Mouse (Mus musculus) forebrain, embryonic 16.5 days (tissue): Measurements from ENCODE around the gene Lypla2. TPM values are rescaled to one million over a fixed set of nuclear protein-coding genes. Genes with fewer than 3 reads are reported as not detected.

ENCODE experiments used
- ATAC-seq: fragments of 200-750 bp; cut with Nextera tagmentation; 2 replicates; pipeline ENCODE4 v1.8.0; 2017; ENCODE audit warnings: mild to moderate bottlenecking, moderate library complexity
- H3K27ac ChIP-seq: fragments of 300-500 bp; sonication (generic); 2 replicates; pipeline ENCODE4 v1.5.1; 2014; ENCODE audit warnings: low read length, control low read depth
- H3K27me3 ChIP-seq: fragments of 300-500 bp; sonication (generic); replicated peaks from 2 replicates; pipeline ENCODE4 v1.6.1; 2014; ENCODE audit warnings: low read length; ENCODE audit not compliant: control insufficient read depth, insufficient read depth
- H3K36me3 ChIP-seq: fragments of 300-500 bp; sonication (generic); 2 replicates; pipeline ENCODE4 v1.6.1; 2014; ENCODE audit not compliant: control insufficient read depth, insufficient read depth
- H3K4me1 ChIP-seq: fragments of 300-500 bp; sonication (generic); replicated peaks from 2 replicates; pipeline ENCODE4 v1.6.1; 2014; ENCODE audit warnings: low read length; ENCODE audit not compliant: control insufficient read depth, insufficient read depth
- H3K4me2 ChIP-seq: fragments of 300-500 bp; sonication (generic); 2 replicates; pipeline ENCODE4 v1.6.1; 2014; ENCODE audit warnings: mild to moderate bottlenecking, low read length, control low read depth
- H3K4me3 ChIP-seq: fragments of 300-500 bp; sonication (generic); replicated peaks from 2 replicates; pipeline ENCODE4 v1.5.1; 2014; ENCODE audit warnings: mild to moderate bottlenecking, low read length, control low read depth
- H3K9ac ChIP-seq: fragments of 300-500 bp; sonication (generic); replicated peaks from 2 replicates; pipeline ENCODE4 v1.6.1; 2014; ENCODE audit warnings: low read depth, low read length, control low read depth
- H3K9me3 ChIP-seq: fragments of 300-500 bp; sonication (generic); 2 replicates; pipeline ENCODE4 v1.6.1; 2016; ENCODE audit warnings: low read length; ENCODE audit not compliant: control insufficient read depth
- WGBS: fragments of 180-500 bp; shearing (Covaris S2); extraction: QIAGEN DNeasy Blood & Tissue Kit; methylation state at CpG from one replicate; pipeline ENCODE4 v1.1.7; 2014; 5-methylcytosine and 5-hydroxymethylcytosine counted together
- polyA plus RNA-seq: library from polyadenylated mRNA; unstranded; fragments of >200 nt; fragmentation: Nextera tagmentation; extraction: Ambion mirVana; gene quantifications from 2 replicates; pipeline ENCODE4 v1.2.1, GENCODE M21; 2015

The Lypla2 gene
- polyA plus RNA-seq, 1 experiment from 2014 or later = 197 TPM

- H3K4me2 ChIP-seq = no peak overlapping the region
- no peaks in the 10 kb centered on the region for H3K9me3 ChIP-seq
- no peak overlapping the region for H3K27ac ChIP-seq
- no peak overlapping the region for H3K9ac ChIP-seq
- peaks cover 3% of the 10 kb centered on the region; the same call in 1 of the 2 replicates for H3K4me1 ChIP-seq
- H3K36me3 ChIP-seq = no peaks in the 10 kb centered on the region; the same call in 1 of the 2 replicates
- H3K4me3 ChIP-seq = no peak overlapping the region
- no peak for ATAC-seq
- H3K27me3 ChIP-seq = no peaks in the 10 kb centered on the region
- WGBS = 96% methylated on average over 8 of the region's 8 CpGs
Observed at GRCm38 (mm10) chr4:135930239-135930638, 42.2 kb downstream of the Lypla2 start.

DNA sequence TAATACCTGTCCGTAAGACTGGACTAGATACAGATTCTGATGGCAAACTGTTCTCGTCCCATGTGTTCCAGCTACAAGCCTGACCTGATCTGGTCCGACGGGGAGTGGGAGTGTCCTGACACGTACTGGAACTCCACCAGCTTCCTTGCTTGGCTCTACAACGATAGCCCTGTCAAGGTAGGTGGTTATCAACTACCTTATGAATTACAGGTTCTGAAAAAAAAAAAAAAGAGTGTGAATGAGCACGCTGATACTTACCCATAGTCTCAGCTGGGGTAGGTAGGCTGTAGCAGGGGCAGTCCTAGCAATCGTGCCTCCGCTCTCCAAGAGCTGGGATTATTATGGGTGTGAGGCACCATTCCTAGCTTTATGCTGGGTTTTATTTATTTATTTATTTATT lies 42.6 kb downstream of the Lypla2 start:
- no peak overlapping the region for H3K4me3 ChIP-seq
- ATAC-seq = no peak
- no peak overlapping the region for H3K27ac ChIP-seq
- peaks cover 3% of the 10 kb centered on the region; the same call in 1 of the 2 replicates for H3K4me1 ChIP-seq
- no peaks in the 10 kb centered on the region for H3K27me3 ChIP-seq
- no peaks in the 10 kb centered on the region for H3K9me3 ChIP-seq
- no peak overlapping the region for H3K9ac ChIP-seq
- H3K36me3 ChIP-seq = no peaks in the 10 kb centered on the region; the same call in 1 of the 2 replicates
- H3K4me2 ChIP-seq = no peak overlapping the region
- 89% methylated on average over 9 of the region's 9 CpGs for WGBS

GRCm38 (mm10) chr4:135929405-135929804 lies 43.0 kb downstream of the Lypla2 start:
- no peak overlapping the region for H3K9ac ChIP-seq
- ATAC-seq = no peak
- H3K4me2 ChIP-seq = no peak overlapping the region
- H3K27me3 ChIP-seq = no peaks in the 10 kb centered on the region
- H3K27ac ChIP-seq = no peak overlapping the region
- 85% methylated on average over 5 of the region's 5 CpGs for WGBS
- peaks cover 3% of the 10 kb centered on the region; the same call in 1 of the 2 replicates for H3K4me1 ChIP-seq
- no peak overlapping the region for H3K4me3 ChIP-seq
- H3K36me3 ChIP-seq = no peaks in the 10 kb centered on the region; the same call in 1 of the 2 replicates
- H3K9me3 ChIP-seq = no peaks in the 10 kb centered on the region

DNA sequence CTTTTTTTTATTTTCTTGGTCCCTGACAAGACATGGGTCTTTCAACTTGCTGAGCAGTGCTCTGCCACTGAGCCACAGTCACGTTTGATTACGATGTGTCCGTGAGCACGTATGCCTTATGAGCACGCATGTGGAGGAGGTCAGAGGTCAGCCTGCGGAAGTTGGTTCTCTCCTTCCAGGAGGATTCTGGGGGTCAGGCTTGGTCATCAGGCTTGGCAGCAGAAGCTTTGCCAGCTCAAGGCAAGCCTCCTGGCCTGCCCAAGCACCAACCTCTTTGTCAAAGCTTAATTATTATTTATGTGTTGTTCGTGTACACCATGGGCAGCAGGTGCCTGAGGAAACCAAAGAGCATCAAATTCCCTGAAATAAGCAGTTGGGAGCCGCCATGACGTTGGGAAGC lies 44.0 kb downstream of the Lypla2 start:
- WGBS = 79% methylated on average over 9 of the region's 9 CpGs
- H3K9me3 ChIP-seq = no peaks in the 10 kb centered on the region
- H3K36me3 ChIP-seq = no peaks in the 10 kb centered on the region; the same call in 1 of the 2 replicates
- H3K27ac ChIP-seq = no peak overlapping the region
- no peak overlapping the region for H3K4me3 ChIP-seq
- no peak overlapping the region for H3K9ac ChIP-seq
- no peaks in the 10 kb centered on the region for H3K27me3 ChIP-seq
- peaks cover 3% of the 10 kb centered on the region; the same call in 1 of the 2 replicates for H3K4me1 ChIP-seq
- no peak overlapping the region for H3K4me2 ChIP-seq
- ATAC-seq = no peak

DNA sequence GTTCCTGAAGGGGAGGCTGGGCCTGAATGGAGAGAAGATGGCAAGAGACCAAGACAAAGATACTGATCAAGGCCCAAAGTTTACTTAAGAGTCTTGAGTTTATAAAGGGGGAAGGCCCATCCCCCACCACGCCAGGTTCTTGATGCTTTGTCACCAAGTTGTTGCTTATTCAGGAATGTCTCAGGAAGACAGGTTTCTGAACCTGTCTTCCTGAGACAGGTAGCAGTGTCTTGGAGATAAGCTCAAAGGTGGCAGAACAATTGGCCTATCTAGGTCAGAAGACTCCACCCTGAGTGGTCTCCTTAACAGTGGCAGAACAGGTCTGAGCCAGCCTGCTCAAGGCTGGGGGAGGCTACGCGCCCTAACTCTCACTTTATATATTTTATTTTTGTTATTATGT lies 45.6 kb downstream of the Lypla2 start:
- Histone ChIP-seq H3K4me3 (no peak overlapping the region), H3K4me1 (peaks cover 5% of the 10 kb centered on the region), H3K27me3 (no peaks in the 10 kb centered on the region), H3K9me3 (no peaks in the 10 kb centered on the region), H3K9ac (no peak overlapping the region), H3K36me3 (no peaks in the 10 kb centered on the region; the same call in 1 of the 2 replicates), H3K27ac (no peak overlapping the region), H3K4me2 (no peak overlapping the region)
- 97% methylated on average over 3 of the region's 3 CpGs for WGBS
- no peak for ATAC-seq

DNA sequence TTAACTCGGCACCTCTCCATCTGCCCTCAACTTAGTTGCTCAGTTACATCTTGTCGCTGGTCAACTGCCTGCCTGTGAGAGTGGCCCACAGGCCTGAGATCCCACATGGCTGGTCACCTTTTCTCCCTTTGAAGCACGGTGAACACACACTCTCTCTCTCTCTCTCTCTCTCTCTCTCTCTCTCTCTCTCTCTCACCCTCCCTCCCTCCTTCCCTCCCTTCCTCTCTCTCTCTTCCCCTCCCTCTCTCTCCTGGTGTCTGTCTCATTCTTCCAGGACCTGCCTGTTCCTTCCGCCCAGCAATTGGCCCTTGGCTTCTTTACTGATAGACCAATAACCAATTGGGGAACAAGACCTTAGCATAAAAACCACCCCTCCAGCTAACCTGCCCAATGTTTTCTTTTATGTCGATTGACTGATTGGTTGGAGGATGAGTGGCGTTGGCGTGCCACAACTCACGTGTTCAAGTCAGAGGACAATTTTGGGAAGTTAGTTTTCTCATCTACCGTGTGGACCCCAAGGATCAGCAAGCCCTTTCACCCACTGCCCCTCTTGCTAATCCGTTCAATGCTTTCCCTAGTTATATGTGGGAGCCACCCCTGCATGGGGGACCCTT lies 46.1 kb downstream of the Lypla2 start:
- Histone ChIP-seq H3K27ac (no peak overlapping the region), H3K4me3 (no peak overlapping the region), H3K36me3 (no peaks in the 10 kb centered on the region; the same call in 1 of the 2 replicates), H3K4me1 (peaks cover 11% of the 10 kb centered on the region), H3K27me3 (no peaks in the 10 kb centered on the region), H3K9ac (no peak overlapping the region), H3K4me2 (no peak overlapping the region), H3K9me3 (no peaks in the 10 kb centered on the region)
- 91% methylated on average over 10 of the region's 10 CpGs for WGBS
- ATAC-seq = no peak

GRCm38 (mm10) chr4:135925341-135925740 lies 47.1 kb downstream of the Lypla2 start:
- Histone ChIP-seq H3K4me2 (no peak overlapping the region), H3K36me3 (no peaks in the 10 kb centered on the region; the same call in 1 of the 2 replicates), H3K4me3 (no peak overlapping the region), H3K4me1 (peaks cover 11% of the 10 kb centered on the region), H3K27ac (no peak overlapping the region), H3K9me3 (no peaks in the 10 kb centered on the region), H3K27me3 (no peaks in the 10 kb centered on the region), H3K9ac (no peak overlapping the region)
- 69% methylated on average over 5 of the region's 5 CpGs for WGBS
- ATAC-seq = no peak

- H3K4me3 ChIP-seq = no peak overlapping the region
- 87% methylated on average over 2 of the region's 2 CpGs for WGBS
- no peak for ATAC-seq
Observed at GRCm38 (mm10) chr4:135924418-135924817, 48.0 kb downstream of the Lypla2 start.

DNA sequence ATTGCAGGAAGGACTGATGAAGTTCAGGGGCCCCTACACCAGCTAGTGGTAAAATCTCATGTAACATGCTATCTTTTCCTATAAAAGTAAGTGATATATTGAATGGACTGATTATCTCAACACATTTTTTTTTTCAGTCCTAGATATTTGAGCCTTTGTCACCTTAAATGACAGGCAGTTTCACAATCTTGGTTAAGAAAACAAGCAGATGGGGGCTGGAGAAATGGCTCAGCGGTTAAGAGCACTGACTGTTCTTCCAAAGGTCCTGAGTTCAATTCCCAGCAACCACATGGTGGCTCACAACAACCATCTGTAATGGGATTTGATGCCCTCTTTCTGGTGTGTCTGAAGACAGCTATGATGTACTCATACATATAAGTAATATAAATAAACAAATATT lies 50.2 kb downstream of the Lypla2 start:
- Histone ChIP-seq H3K9me3 (no peaks in the 10 kb centered on the region), H3K27me3 (no peaks in the 10 kb centered on the region), H3K4me3 (no peak overlapping the region), H3K4me1 (peaks cover 11% of the 10 kb centered on the region), H3K4me2 (peak overlapping the region; percentile 89), H3K36me3 (no peaks in the 10 kb centered on the region; the same call in 1 of the 2 replicates), H3K27ac (no peak overlapping the region), H3K9ac (no peak overlapping the region)
- WGBS = 94% methylated on average over 1 of the region's 1 CpGs
- ATAC-seq = no peak

More at GRCm38 (mm10) chr4:135924418-135924817, 48.0 kb downstream of the Lypla2 start:
- H3K4me1 ChIP-seq = peaks cover 11% of the 10 kb centered on the region
- H3K4me2 ChIP-seq = no peak overlapping the region
- H3K27me3 ChIP-seq = no peaks in the 10 kb centered on the region
- no peak overlapping the region for H3K27ac ChIP-seq
- H3K9me3 ChIP-seq = no peaks in the 10 kb centered on the region
- H3K36me3 ChIP-seq = no peaks in the 10 kb centered on the region; the same call in 1 of the 2 replicates
- no peak overlapping the region for H3K9ac ChIP-seq
